Mouse (Mus musculus): ENCODE measurements around the gene Gm17949. TPM values are rescaled to one million over a fixed set of nuclear protein-coding genes. Genes with fewer than 3 reads are reported as not detected.

Gene Gm17949
- polyA plus RNA-seq, 1 experiment, result 0.08 TPM

GRCm38 (mm10) chr17:56989467-56990114 lies 21.7 kb upstream of the Gm17949 start:
- no peak for TF ChIP-seq POLR2A (IDR thresholded peaks at IDR 0.05; ENCODE audit: control insufficient read depth, extremely low read depth, insufficient read depth, low read length, poor library complexity)
- no peak for TF ChIP-seq CTCF (IDR thresholded peaks at IDR 0.05; ENCODE audit: borderline replicate concordance, control insufficient read depth, extremely low read depth, insufficient read depth, low read length, poor library complexity)
- Histone ChIP-seq H3K4me3 (ENCODE audit: control insufficient read depth, insufficient read depth, low read length) (peak overlapping the region; percentile 81), H3K4me1 (replicated peaks; ENCODE audit: control insufficient read depth, insufficient read depth, low read length) (peaks cover 5% of the 10 kb centered on the region), H3K27ac (ENCODE audit: control insufficient read depth, insufficient read depth, low read length) (no peak overlapping the region), H3K27me3 (ENCODE audit: control insufficient read depth, insufficient read depth, low read length) (no peaks in the 10 kb centered on the region), H3K36me3 (ENCODE audit: control insufficient read depth, insufficient read depth, low read length) (peaks cover 9% of the 10 kb centered on the region; the same call in 1 of the 2 replicates)
- WGBS, result under 1% methylated on average over 25 of the region's 25 CpGs
- peak; percentile 31 for DNase-seq

- under 1% methylated on average over 52 of the region's 52 CpGs for WGBS
- peaks cover 9% of the 10 kb centered on the region; the same call in 1 of the 2 replicates for H3K36me3 ChIP-seq (ENCODE audit: control insufficient read depth, insufficient read depth, low read length)
- H3K27me3 ChIP-seq (ENCODE audit: control insufficient read depth, insufficient read depth, low read length), result no peaks in the 10 kb centered on the region
- H3K4me3 ChIP-seq (ENCODE audit: control insufficient read depth, insufficient read depth, low read length), result peak within 1 kb of the TSS; percentile 81
- H3K4me1 ChIP-seq (replicated peaks; ENCODE audit: control insufficient read depth, insufficient read depth, low read length), result peaks cover 5% of the 10 kb centered on the region
- TF ChIP-seq POLR2A (IDR thresholded peaks at IDR 0.05; ENCODE audit: control insufficient read depth, extremely low read depth, insufficient read depth, low read length, poor library complexity), result peak; percentile 70; the same call in 1 of the 2 replicates
- TF ChIP-seq CTCF (IDR thresholded peaks at IDR 0.05; ENCODE audit: borderline replicate concordance, control insufficient read depth, extremely low read depth, insufficient read depth, low read length, poor library complexity), result 0 out of 2 replicates have a peak, but pooled peaks have one; percentile 8
- DNase-seq, result peak; percentile 97
- peak within 1 kb of the TSS; percentile 51 for H3K27ac ChIP-seq (ENCODE audit: control insufficient read depth, insufficient read depth, low read length)
Observed at GRCm38 (mm10) chr17:56990115-56990746, 21.0 kb upstream of the Gm17949 start, which contains the start of gene Clpp. Gene Clpp, plus strand, starts transcription at chr17:56990305.

GRCm38 (mm10) chr17:56990966-56991365 lies 20.3 kb upstream of the Gm17949 start:
- H3K4me1 ChIP-seq (replicated peaks; ENCODE audit: control insufficient read depth, insufficient read depth, low read length), result peaks cover 5% of the 10 kb centered on the region
- peak overlapping the region; percentile 13 for H3K4me3 ChIP-seq (ENCODE audit: control insufficient read depth, insufficient read depth, low read length)
- 77% methylated on average over 2 of the region's 2 CpGs for WGBS
- no peaks in the 10 kb centered on the region for H3K27me3 ChIP-seq (ENCODE audit: control insufficient read depth, insufficient read depth, low read length)
- TF ChIP-seq CTCF (IDR thresholded peaks at IDR 0.05; ENCODE audit: borderline replicate concordance, control insufficient read depth, extremely low read depth, insufficient read depth, low read length, poor library complexity) (no peak), POLR2A (IDR thresholded peaks at IDR 0.05; ENCODE audit: control insufficient read depth, extremely low read depth, insufficient read depth, low read length, poor library complexity) (no peak)
- H3K27ac ChIP-seq (ENCODE audit: control insufficient read depth, insufficient read depth, low read length), result no peak overlapping the region
- DNase-seq, result no peak
- peaks cover 12% of the 10 kb centered on the region; the same call in 1 of the 2 replicates for H3K36me3 ChIP-seq (ENCODE audit: control insufficient read depth, insufficient read depth, low read length)

GRCm38 (mm10) chr17:56995046-56995445 lies 16.2 kb upstream of the Gm17949 start:
- H3K4me1 ChIP-seq (replicated peaks; ENCODE audit: control insufficient read depth, insufficient read depth, low read length), result peaks cover 10% of the 10 kb centered on the region
- WGBS, result 93% methylated on average over 8 of the region's 8 CpGs
- no peak for TF ChIP-seq POLR2A (IDR thresholded peaks at IDR 0.05; ENCODE audit: control insufficient read depth, extremely low read depth, insufficient read depth, low read length, poor library complexity)
- no peak for TF ChIP-seq CTCF (IDR thresholded peaks at IDR 0.05; ENCODE audit: borderline replicate concordance, control insufficient read depth, extremely low read depth, insufficient read depth, low read length, poor library complexity)
- H3K27me3 ChIP-seq (ENCODE audit: control insufficient read depth, insufficient read depth, low read length), result no peaks in the 10 kb centered on the region
- no peak for DNase-seq
- H3K4me3 ChIP-seq (ENCODE audit: control insufficient read depth, insufficient read depth, low read length), result no peak overlapping the region
- H3K36me3 ChIP-seq (ENCODE audit: control insufficient read depth, insufficient read depth, low read length), result peaks cover 15% of the 10 kb centered on the region; the same call in 1 of the 2 replicates
- no peak overlapping the region for H3K27ac ChIP-seq (ENCODE audit: control insufficient read depth, insufficient read depth, low read length)

- WGBS, result 76% methylated on average over 2 of the region's 2 CpGs
- TF ChIP-seq POLR2A (IDR thresholded peaks at IDR 0.05; ENCODE audit: control insufficient read depth, extremely low read depth, insufficient read depth, low read length, poor library complexity), result no peak
- TF ChIP-seq CTCF (IDR thresholded peaks at IDR 0.05; ENCODE audit: borderline replicate concordance, control insufficient read depth, extremely low read depth, insufficient read depth, low read length, poor library complexity), result no peak
- Histone ChIP-seq H3K36me3 (ENCODE audit: control insufficient read depth, insufficient read depth, low read length) (peaks cover 15% of the 10 kb centered on the region; the same call in 1 of the 2 replicates), H3K27me3 (ENCODE audit: control insufficient read depth, insufficient read depth, low read length) (no peaks in the 10 kb centered on the region), H3K27ac (ENCODE audit: control insufficient read depth, insufficient read depth, low read length) (no peak overlapping the region), H3K4me3 (ENCODE audit: control insufficient read depth, insufficient read depth, low read length) (no peak overlapping the region), H3K4me1 (replicated peaks; ENCODE audit: control insufficient read depth, insufficient read depth, low read length) (peaks cover 5% of the 10 kb centered on the region)
- DNase-seq, result no peak
Observed at GRCm38 (mm10) chr17:56996506-56996905, 14.8 kb upstream of the Gm17949 start.

- peaks cover 5% of the 10 kb centered on the region for H3K4me1 ChIP-seq (replicated peaks; ENCODE audit: control insufficient read depth, insufficient read depth, low read length)
- no peak within 1 kb of the TSS for H3K27ac ChIP-seq (ENCODE audit: control insufficient read depth, insufficient read depth, low read length)
- H3K4me3 ChIP-seq (ENCODE audit: control insufficient read depth, insufficient read depth, low read length), result peak within 1 kb of the TSS; percentile 62
- under 1% methylated on average over 38 of the region's 38 CpGs for WGBS
- peaks cover 15% of the 10 kb centered on the region; the same call in 1 of the 2 replicates for H3K36me3 ChIP-seq (ENCODE audit: control insufficient read depth, insufficient read depth, low read length)
- DNase-seq, result peak; percentile 94
- no peaks in the 10 kb centered on the region for H3K27me3 ChIP-seq (ENCODE audit: control insufficient read depth, insufficient read depth, low read length)
- no peak for TF ChIP-seq POLR2A (IDR thresholded peaks at IDR 0.05; ENCODE audit: control insufficient read depth, extremely low read depth, insufficient read depth, low read length, poor library complexity)
- TF ChIP-seq CTCF (IDR thresholded peaks at IDR 0.05; ENCODE audit: borderline replicate concordance, control insufficient read depth, extremely low read depth, insufficient read depth, low read length, poor library complexity), result 0 out of 2 replicates have a peak, but pooled peaks have one; percentile 48
Observed at GRCm38 (mm10) chr17:56997029-56997667, 14.1 kb upstream of the Gm17949 start, which contains the start of gene Alkbh7. Gene Alkbh7, plus strand, starts transcription at chr17:56997339.
